Mouse (Mus musculus) embryonic facial prominence, embryonic 11.5 days (tissue): ENCODE measurements at regions not wholly inside any gene's neighbourhood (a gene's known extent, or its start where the extent isn't known, plus 50 kb on each side); places are given as distances from the start of the nearest gene placed in this dataset.

Source experiments
- ATAC-seq: fragments of 200-750 bp; cut with Nextera tagmentation; replicated peaks from 2 replicates; pipeline ENCODE4 v1.8.0; 2017; ENCODE audit warnings: low read depth; ENCODE audit not compliant: insufficient number of reproducible peaks, low FRiP score, low TSS enrichment
- DNase-seq: peaks from one replicate; pipeline ENCODE4 v3.0.0-alpha.2; 2015; ENCODE audit warnings: low spot score
- H3K27ac ChIP-seq: fragments of 300-500 bp; sonication (generic); replicated peaks from 2 replicates; pipeline ENCODE4 v1.5.1; 2014; ENCODE audit warnings: mild to moderate bottlenecking, low read depth, low read length, control low read depth
- H3K27me3 ChIP-seq: fragments of 300-500 bp; sonication (generic); 2 replicates; pipeline ENCODE4 v1.6.1; 2014; ENCODE audit warnings: mild to moderate bottlenecking, low read length, moderate library complexity, mixed read lengths; ENCODE audit not compliant: control insufficient read depth, insufficient read depth
- H3K36me3 ChIP-seq: fragments of 300-500 bp; sonication (generic); replicated peaks from 2 replicates; pipeline ENCODE4 v1.6.1; 2014; ENCODE audit warnings: low read depth, mild to moderate bottlenecking, low read length, moderate library complexity, mixed read lengths; ENCODE audit not compliant: control insufficient read depth, insufficient read depth
- H3K4me1 ChIP-seq: fragments of 300-500 bp; sonication (generic); 2 replicates; pipeline ENCODE4 v1.6.1; 2014; ENCODE audit warnings: low read length, mixed read lengths; ENCODE audit not compliant: control insufficient read depth, insufficient read depth
- H3K4me2 ChIP-seq: fragments of 300-500 bp; sonication (generic); 2 replicates; pipeline ENCODE4 v1.6.1; 2014; ENCODE audit warnings: low read depth, mild to moderate bottlenecking, control low read depth, low read length, moderate library complexity
- H3K4me3 ChIP-seq: fragments of 300-500 bp; sonication (generic); 2 replicates; pipeline ENCODE4 v1.5.1; 2014; ENCODE audit warnings: low read depth, low read length, control low read depth
- H3K9ac ChIP-seq: fragments of 300-500 bp; sonication (generic); replicated peaks from 2 replicates; pipeline ENCODE4 v1.6.1; 2014; ENCODE audit warnings: mild to moderate bottlenecking, control low read depth, low read length
- H3K9me3 ChIP-seq: fragments of 300-500 bp; sonication (generic); replicated peaks from 2 replicates; pipeline ENCODE4 v1.6.1; 2016; ENCODE audit warnings: mild to moderate bottlenecking, low read length, inconsistent platforms, mixed read lengths; ENCODE audit not compliant: control insufficient read depth
- WGBS: fragments of 180-500 bp; shearing (Covaris S2); extraction: QIAGEN DNeasy Blood & Tissue Kit; methylation state at CpG from one replicate; pipeline ENCODE4 v1.1.7; 2014; 5-methylcytosine and 5-hydroxymethylcytosine counted together

- no peak for DNase-seq
- no peaks in the 10 kb centered on the region for H3K4me1 ChIP-seq
- no peak overlapping the region for H3K27ac ChIP-seq
- H3K9ac ChIP-seq = no peak overlapping the region
- H3K27me3 ChIP-seq = peaks cover 13% of the 10 kb centered on the region
- no peaks in the 10 kb centered on the region for H3K36me3 ChIP-seq
- 43% methylated on average over 5 of the region's 5 CpGs for WGBS
- no peak overlapping the region; the same call in 1 of the 2 replicates for H3K4me2 ChIP-seq
- no peak for ATAC-seq
- no peaks in the 10 kb centered on the region for H3K9me3 ChIP-seq
- peak overlapping the region; percentile 48 for H3K4me3 ChIP-seq
These were observed 117.7 kb upstream of the Lhx1 start for GRCm38 (mm10) chr11:84643107-84643372.

DNA sequence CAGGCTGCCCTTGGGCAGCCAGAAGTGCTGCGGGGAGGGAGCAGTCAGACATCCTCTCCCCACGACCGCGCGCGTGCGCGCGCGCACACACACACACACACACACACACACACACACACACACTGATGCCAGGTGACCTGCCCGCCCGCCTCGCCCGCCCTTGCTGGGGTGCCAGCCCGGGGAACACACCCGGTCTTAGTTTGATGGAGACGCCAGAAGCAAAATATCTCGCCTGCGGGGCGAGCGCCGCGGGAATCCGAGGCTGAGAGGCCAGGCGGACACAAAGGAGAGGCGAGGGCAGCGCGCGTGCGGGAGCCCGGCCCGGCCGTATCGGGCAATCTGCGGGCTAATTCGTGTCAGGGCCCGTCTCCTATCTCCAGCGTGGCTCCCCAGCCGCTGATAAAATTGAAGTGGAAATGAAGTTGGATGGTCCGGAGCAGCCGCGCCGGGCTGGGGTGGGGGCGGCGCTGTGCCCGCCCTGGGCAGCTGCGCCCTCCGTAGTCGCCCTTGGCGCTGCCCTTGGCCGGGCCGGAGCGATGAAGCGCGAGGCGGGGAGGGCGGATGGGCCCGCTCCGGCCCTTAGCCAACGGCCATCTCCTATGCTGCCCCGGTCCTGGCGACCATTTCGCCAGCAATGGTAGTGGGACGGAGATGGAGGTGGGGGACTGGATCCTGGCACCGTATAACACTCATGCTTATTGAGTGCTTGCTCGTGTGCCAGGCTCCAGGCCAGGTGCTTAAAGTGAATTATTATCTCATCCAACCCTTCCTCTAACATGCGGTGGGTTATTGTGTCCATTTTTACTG lies 117.2 kb upstream of the Lhx1 start:
- Histone ChIP-seq H3K4me2 (peak overlapping the region; percentile 86), H3K4me1 (no peaks in the 10 kb centered on the region), H3K27me3 (peaks cover 13% of the 10 kb centered on the region), H3K4me3 (peak overlapping the region; percentile 48), H3K9ac (peak overlapping the region; percentile 83), H3K9me3 (no peaks in the 10 kb centered on the region), H3K27ac (no peak overlapping the region), H3K36me3 (no peaks in the 10 kb centered on the region)
- ATAC-seq (0 out of 2 replicates have a peak, but pooled peaks have one; percentile 49), DNase-seq (peak; percentile 50)
- WGBS = 2% methylated on average over 63 of the region's 67 CpGs

DNA sequence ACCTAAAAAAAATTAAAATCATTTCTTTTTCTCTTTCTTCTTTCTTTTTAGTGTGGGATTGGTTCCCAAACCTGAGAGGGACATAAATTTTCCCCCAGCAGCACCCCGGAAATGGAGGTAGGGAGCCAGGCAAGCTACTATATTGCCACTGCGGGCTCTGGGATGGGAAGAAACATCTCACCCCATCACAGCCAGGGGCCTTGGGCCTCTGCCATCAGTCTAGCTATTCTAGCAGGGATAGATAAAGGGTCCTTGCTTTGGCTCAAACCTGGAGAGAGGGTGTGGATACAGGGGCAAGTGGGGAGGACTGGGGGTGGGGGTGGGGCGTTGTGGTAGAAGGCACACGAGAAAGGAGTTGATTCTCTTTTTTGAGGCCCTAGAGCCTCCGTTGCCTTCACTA lies 116.3 kb upstream of the Lhx1 start:
- Histone ChIP-seq H3K4me3 (no peak overlapping the region), H3K27me3 (peaks cover 13% of the 10 kb centered on the region)
- no peak for DNase-seq

GRCm38 (mm10) chr11:84638353-84638752 lies 113.0 kb upstream of the Lhx1 start:
- Histone ChIP-seq H3K9ac (no peak overlapping the region), H3K27ac (no peak overlapping the region), H3K4me3 (no peak overlapping the region), H3K9me3 (no peaks in the 10 kb centered on the region), H3K4me2 (no peak overlapping the region), H3K36me3 (no peaks in the 10 kb centered on the region), H3K27me3 (peaks cover 9% of the 10 kb centered on the region), H3K4me1 (no peaks in the 10 kb centered on the region)
- no peak for ATAC-seq
- WGBS = 24% methylated on average over 9 of the region's 9 CpGs
- no peak for DNase-seq

More for the DNA sequence above, 116.3 kb upstream of the Lhx1 start:
- Histone ChIP-seq H3K4me2 (no peak overlapping the region), H3K27ac (no peak overlapping the region), H3K9me3 (no peaks in the 10 kb centered on the region), H3K9ac (no peak overlapping the region), H3K4me1 (no peaks in the 10 kb centered on the region), H3K36me3 (no peaks in the 10 kb centered on the region)
- no peak for ATAC-seq
- 16% methylated on average over 5 of the region's 5 CpGs for WGBS

- Histone ChIP-seq H3K9ac (no peak overlapping the region), H3K9me3 (no peaks in the 10 kb centered on the region), H3K36me3 (no peaks in the 10 kb centered on the region), H3K27ac (no peak overlapping the region), H3K4me1 (no peaks in the 10 kb centered on the region), H3K27me3 (peaks cover 2% of the 10 kb centered on the region; the same call in 1 of the 2 replicates), H3K4me3 (no peak overlapping the region), H3K4me2 (no peak overlapping the region)
- no peak for DNase-seq
- WGBS = 23% methylated on average over 8 of the region's 8 CpGs
- ATAC-seq = 0 out of 2 replicates have a peak, but pooled peaks have one; percentile 22
These were observed 111.9 kb upstream of the Lhx1 start for GRCm38 (mm10) chr11:84637268-84637667.

DNA sequence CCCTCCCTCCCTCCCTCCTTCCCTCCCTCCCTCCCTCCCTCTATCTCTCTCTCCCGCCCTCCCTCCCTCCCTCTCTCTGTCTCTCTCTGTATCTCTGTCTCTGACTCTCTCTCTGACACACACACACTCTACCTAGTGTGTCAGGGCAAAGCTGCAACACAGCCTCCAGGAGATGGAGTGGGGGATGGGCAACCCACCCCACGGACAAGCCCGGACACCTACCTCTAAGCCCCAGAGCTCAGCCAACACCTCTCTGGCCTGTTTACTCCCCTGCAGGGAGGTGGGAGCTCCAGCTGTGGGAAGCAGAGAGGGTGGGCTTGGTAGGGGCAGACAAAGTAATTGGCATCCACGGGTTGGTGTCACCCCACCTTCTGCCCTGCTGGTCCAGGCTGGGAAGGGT lies 109.7 kb upstream of the Lhx1 start:
- Histone ChIP-seq H3K27me3 (no peaks in the 10 kb centered on the region; the same call in 1 of the 2 replicates), H3K27ac (no peak overlapping the region), H3K4me2 (no peak overlapping the region), H3K4me1 (no peaks in the 10 kb centered on the region), H3K9me3 (no peaks in the 10 kb centered on the region), H3K36me3 (no peaks in the 10 kb centered on the region), H3K4me3 (no peak overlapping the region), H3K9ac (no peak overlapping the region)
- no peak for DNase-seq
- WGBS = 44% methylated on average over 3 of the region's 4 CpGs
- no peak for ATAC-seq

- Histone ChIP-seq H3K27me3 (no peaks in the 10 kb centered on the region; the same call in 1 of the 2 replicates), H3K9me3 (no peaks in the 10 kb centered on the region), H3K36me3 (no peaks in the 10 kb centered on the region), H3K4me2 (no peak overlapping the region), H3K27ac (no peak overlapping the region), H3K4me1 (no peaks in the 10 kb centered on the region), H3K9ac (no peak overlapping the region), H3K4me3 (no peak overlapping the region)
- DNase-seq (no peak), ATAC-seq (no peak)
- WGBS = 62% methylated on average over 8 of the region's 8 CpGs
These were observed 108.0 kb upstream of the Lhx1 start for GRCm38 (mm10) chr11:84633300-84633699.

DNA sequence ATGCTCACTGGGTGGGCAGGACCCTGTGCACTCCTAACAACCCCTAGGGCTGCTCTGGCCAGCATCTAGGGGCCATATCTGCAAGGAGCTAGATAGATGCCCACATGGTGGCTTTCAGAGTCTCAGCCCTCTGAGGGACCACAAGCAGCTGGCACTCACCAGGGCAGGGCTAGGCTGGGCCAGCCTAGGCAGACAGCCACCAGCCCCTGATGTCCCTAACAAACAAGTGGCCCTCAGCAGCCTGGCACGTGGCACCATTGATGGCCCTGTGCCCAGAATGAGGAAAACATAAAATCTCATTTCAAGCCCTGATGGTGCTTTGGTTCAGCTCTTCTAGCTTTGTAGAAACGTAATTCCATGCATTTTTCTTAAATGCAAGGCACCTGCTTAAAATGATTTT lies 102.8 kb upstream of the Lhx1 start:
- no peaks in the 10 kb centered on the region for H3K36me3 ChIP-seq

More for the DNA sequence above, 102.8 kb upstream of the Lhx1 start:
- no peak for ATAC-seq
- Histone ChIP-seq H3K9ac (no peak overlapping the region), H3K4me1 (no peaks in the 10 kb centered on the region), H3K4me2 (no peak overlapping the region), H3K9me3 (no peaks in the 10 kb centered on the region), H3K4me3 (no peak overlapping the region), H3K27ac (no peak overlapping the region), H3K27me3 (no peaks in the 10 kb centered on the region)
- DNase-seq = no peak
- 72% methylated on average over 2 of the region's 2 CpGs for WGBS
